Mouse (Mus musculus): ENCODE data around the gene Nup50. TPM values are rescaled to one million over a fixed set of nuclear protein-coding genes. Genes with fewer than 3 reads are reported as not detected.

The Nup50 gene
- total and polyA plus RNA-seq, 3 experiments = 54.7 to 98.4 TPM; not detected in 1

DNA sequence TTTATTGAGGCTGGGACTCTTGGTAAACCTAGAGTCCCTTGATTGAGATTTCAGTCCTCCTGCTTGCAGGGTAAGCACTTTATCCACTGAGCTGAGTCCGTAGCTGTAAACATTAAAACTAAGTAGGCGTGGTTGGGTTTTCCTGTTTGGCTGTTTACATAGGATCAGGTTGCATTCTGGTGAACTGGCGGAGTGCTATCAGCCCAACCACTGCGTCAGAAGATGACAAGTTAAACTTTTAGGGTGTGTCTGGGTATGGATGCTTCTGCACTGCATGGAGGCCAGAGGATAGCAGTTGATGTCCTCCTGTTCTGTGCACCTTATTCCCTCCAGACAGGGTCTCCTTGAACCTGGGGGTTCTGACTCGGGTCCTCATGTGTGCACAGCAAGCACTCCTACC is 9.1 kb downstream of the Nup50 start:
- Histone ChIP-seq H3K27me3 (ENCODE audit: control insufficient read depth in 1 of 2, insufficient read depth in 2 of 2, low read length in 2 of 2) (no peaks in the 10 kb centered on the region), H3K4me1 (ENCODE audit: control insufficient read depth in 1 of 2, insufficient read depth in 2 of 2, low read length in 2 of 2) (no peaks in the 10 kb centered on the region), H3K4me3 (ENCODE audit: control insufficient read depth in 1 of 2, insufficient read depth in 1 of 2, low read depth in 2 of 2, low read length in 2 of 2) (no peak overlapping the region), H3K36me3 (ENCODE audit: control insufficient read depth in 1 of 2, insufficient read depth in 2 of 2, low read length in 2 of 2) (peaks cover 0 to 32% of the 10 kb centered on the region in 2 experiments; a peak in 3 of 4 replicates), H3K79me2 (ENCODE audit: control insufficient read depth, insufficient read depth, low read length, poor library complexity) (peaks cover 17% of the 10 kb centered on the region), H3K9ac (ENCODE audit: control insufficient read depth, low read depth, low read length, poor library complexity, severe bottlenecking) (no peak overlapping the region), H3K27ac (ENCODE audit: control insufficient read depth, low read depth, low read length) (no peak overlapping the region), H3K9me3 (replicated peaks; ENCODE audit: insufficient read depth, low read length) (no peaks in the 10 kb centered on the region)
- DNase-seq (ENCODE audit: low read depth, low spot score) = peak; percentile 63
- TF ChIP-seq SIN3A (IDR thresholded peaks at IDR 0.05; ENCODE audit: low read length) (peak; percentile 48; the same call in 1 of the 2 replicates), NELFE (IDR thresholded peaks at IDR 0.05; ENCODE audit: low read depth, low read length) (no peak), ETS1 (IDR thresholded peaks at IDR 0.05; ENCODE audit: low read depth, low read length) (peak; percentile 25; the same call in 1 of the 2 replicates), CHD2 (IDR thresholded peaks at IDR 0.05; ENCODE audit: low read length) (no peak)

GRCm38 (mm10) chr15:84934901-84935300 is 11.7 kb downstream of the Nup50 start:
- Histone ChIP-seq H3K27ac (ENCODE audit: control insufficient read depth, low read depth, low read length) (no peak overlapping the region), H3K4me1 (ENCODE audit: control insufficient read depth in 1 of 2, insufficient read depth in 2 of 2, low read length in 2 of 2) (no peaks in the 10 kb centered on the region), H3K9ac (ENCODE audit: control insufficient read depth, low read depth, low read length, poor library complexity, severe bottlenecking) (no peak overlapping the region), H3K27me3 (ENCODE audit: control insufficient read depth in 1 of 2, insufficient read depth in 2 of 2, low read length in 2 of 2) (no peaks in the 10 kb centered on the region), H3K36me3 (ENCODE audit: control insufficient read depth in 1 of 2, insufficient read depth in 2 of 2, low read length in 2 of 2) (peaks cover 0 to 24% of the 10 kb centered on the region in 2 experiments; a peak in 3 of 4 replicates), H3K4me3 (ENCODE audit: control insufficient read depth in 1 of 2, insufficient read depth in 1 of 2, low read depth in 2 of 2, low read length in 2 of 2) (no peak overlapping the region), H3K9me3 (replicated peaks; ENCODE audit: insufficient read depth, low read length) (no peaks in the 10 kb centered on the region), H3K79me2 (ENCODE audit: control insufficient read depth, insufficient read depth, low read length, poor library complexity) (peaks cover 11% of the 10 kb centered on the region; the same call in 1 of the 2 replicates)
- TF ChIP-seq E2F4 (IDR thresholded peaks at IDR 0.05; ENCODE audit: borderline replicate concordance, low read depth, low read length) (no peak), BHLHE40 (IDR thresholded peaks at IDR 0.05; ENCODE audit: borderline replicate concordance, low read depth, low read length) (no peak), KAT2A (conservative IDR thresholded peaks at IDR 0.05; ENCODE audit: low read depth, low read length) (no peak), GATA1 (IDR thresholded peaks at IDR 0.05; ENCODE audit: low read depth, low read length) (no peak), RAD21 (IDR thresholded peaks at IDR 0.05; ENCODE audit: low read depth, low read length) (no peak), CTCF (IDR thresholded peaks at IDR 0.05 in 2 of 3, conservative IDR thresholded peaks at IDR 0.05 in 1 of 3; ENCODE audit: control insufficient read depth in 1 of 3, insufficient read depth in 1 of 3, low read depth in 2 of 3, low read length in 3 of 3, poor library complexity in 1 of 3, severe bottlenecking in 1 of 3) (no peak), USF2 (IDR thresholded peaks at IDR 0.05; ENCODE audit: borderline replicate concordance in 1 of 2, insufficient read depth in 1 of 2, low read depth in 1 of 2, low read length in 2 of 2) (no peak), HCFC1 (IDR thresholded peaks at IDR 0.05; ENCODE audit: low read depth, low read length) (no peak), TAL1 (IDR thresholded peaks at IDR 0.05; ENCODE audit: low read length) (no peak), MAZ (IDR thresholded peaks at IDR 0.05; ENCODE audit: low read depth, low read length) (no peak), EP300 (IDR thresholded peaks at IDR 0.05; ENCODE audit: low read depth in 1 of 2, low read length in 2 of 2) (no peak), ETS1 (IDR thresholded peaks at IDR 0.05; ENCODE audit: low read depth, low read length) (no peak), ZMIZ1 (IDR thresholded peaks at IDR 0.05; ENCODE audit: low read depth, low read length) (no peak), ELF1 (IDR thresholded peaks at IDR 0.05; ENCODE audit: low read depth, low read length) (no peak), MAFK (IDR thresholded peaks at IDR 0.05; ENCODE audit: borderline replicate concordance, low read depth, low read length) (no peak), NELFE (IDR thresholded peaks at IDR 0.05; ENCODE audit: low read depth, low read length) (no peak), MYC (IDR thresholded peaks at IDR 0.05; ENCODE audit: low read depth, low read length) (no peak), UBTF (IDR thresholded peaks at IDR 0.05; ENCODE audit: borderline replicate concordance, insufficient read depth, low read depth, low read length) (no peak)
- no peak for DNase-seq (ENCODE audit: low read depth, low spot score)
